Mouse (Mus musculus): Measurements from ENCODE around the gene Rpl38.

The Rpl38 gene

GRCm38 (mm10) chr11:114679582-114679981 lies 11.3 kb downstream of the Rpl38 start:
- no peak for DNase-seq (ENCODE audit: low read depth, low spot score)

GRCm38 (mm10) chr11:114680291-114680690 lies 12.0 kb downstream of the Rpl38 start:
- DNase-seq (ENCODE audit: low read depth, low spot score): no peak

GRCm38 (mm10) chr11:114681054-114681453 lies 12.7 kb downstream of the Rpl38 start:
- DNase-seq (ENCODE audit: low read depth, low spot score): no peak

GRCm38 (mm10) chr11:114682321-114682900 lies 14.1 kb downstream of the Rpl38 start:
- DNase-seq (ENCODE audit: low read depth, low spot score): no peak

GRCm38 (mm10) chr11:114683029-114683721 lies 14.9 kb downstream of the Rpl38 start:
- no peak for DNase-seq (ENCODE audit: low read depth, low spot score)

- DNase-seq (ENCODE audit: low read depth, low spot score): no peak
Measured at GRCm38 (mm10) chr11:114683722-114684621, 15.6 kb downstream of the Rpl38 start.

GRCm38 (mm10) chr11:114684627-114685373 lies 16.5 kb downstream of the Rpl38 start:
- no peak for DNase-seq (ENCODE audit: low read depth, low spot score)

- DNase-seq (ENCODE audit: low read depth, low spot score): no peak
Measured at GRCm38 (mm10) chr11:114685526-114686040, 17.3 kb downstream of the Rpl38 start.

- DNase-seq (ENCODE audit: low read depth, low spot score): no peak
Measured at GRCm38 (mm10) chr11:114686221-114686959, 18.1 kb downstream of the Rpl38 start.

GRCm38 (mm10) chr11:114687574-114688188 lies 19.4 kb downstream of the Rpl38 start:
- DNase-seq (ENCODE audit: low read depth, low spot score): no peak

GRCm38 (mm10) chr11:114688729-114689128 lies 20.4 kb downstream of the Rpl38 start:
- DNase-seq (ENCODE audit: low read depth, low spot score): no peak

GRCm38 (mm10) chr11:114690192-114690591 lies 21.9 kb downstream of the Rpl38 start:
- DNase-seq (ENCODE audit: low read depth, low spot score): no peak

GRCm38 (mm10) chr11:114691454-114692182 lies 23.3 kb downstream of the Rpl38 start:
- no peak for DNase-seq (ENCODE audit: low read depth, low spot score)

GRCm38 (mm10) chr11:114692601-114693000 lies 24.3 kb downstream of the Rpl38 start:
- no peak for DNase-seq (ENCODE audit: low read depth, low spot score)

- DNase-seq (ENCODE audit: low read depth, low spot score): no peak
Measured at GRCm38 (mm10) chr11:114693456-114693855, 25.1 kb downstream of the Rpl38 start.

- DNase-seq (ENCODE audit: low read depth, low spot score): no peak
Measured at GRCm38 (mm10) chr11:114694451-114694850, 26.1 kb downstream of the Rpl38 start.

- DNase-seq (ENCODE audit: low read depth, low spot score): no peak
Measured at GRCm38 (mm10) chr11:114698496-114698895, 30.2 kb downstream of the Rpl38 start.

GRCm38 (mm10) chr11:114699511-114699910 lies 31.2 kb downstream of the Rpl38 start:
- no peak for DNase-seq (ENCODE audit: low read depth, low spot score)

GRCm38 (mm10) chr11:114702311-114702995 lies 34.1 kb downstream of the Rpl38 start:
- no peak for DNase-seq (ENCODE audit: low read depth, low spot score)
